Mouse (Mus musculus) bone marrow, adult 2 months (tissue): ENCODE measurements around the gene Cir1. TPM values are rescaled to one million over a fixed set of nuclear protein-coding genes. Genes with fewer than 3 reads are reported as not detected.

ENCODE experiments used
- H3K27ac ChIP-seq: fragments of 200-500 bp; 2 replicates; pipeline ENCODE4 v1.5.1; 2012; ENCODE audit warnings: low read depth, mild to moderate bottlenecking, control low read depth, inconsistent platforms, low read length; ENCODE audit not compliant: control insufficient read depth, poor library complexity, insufficient read depth
- H3K4me1 ChIP-seq: fragments of 200-500 bp; 2 replicates; pipeline ENCODE4 v1.6.1; 2011; ENCODE audit warnings: low read length; ENCODE audit not compliant: control insufficient read depth, insufficient read depth
- H3K4me3 ChIP-seq: fragments of 200-500 bp; replicated peaks from 2 replicates; pipeline ENCODE3; 2011; ENCODE audit warnings: mild to moderate bottlenecking, low read depth, low read length, control low read depth; ENCODE audit not compliant: control insufficient read depth
- CTCF ChIP-seq: fragments of 200-500 bp; IDR thresholded peaks from 2 replicates; pipeline ENCODE4 v1.5.1; 2011; ENCODE audit warnings: low read length, control low read depth; ENCODE audit not compliant: control insufficient read depth, insufficient read depth
- POLR2A ChIP-seq: fragments of 200-500 bp; IDR thresholded peaks from 2 replicates; pipeline ENCODE4 v1.6.1; 2011; ENCODE audit warnings: low read depth, mild to moderate bottlenecking, control low read depth, low read length, borderline replicate concordance; ENCODE audit not compliant: control insufficient read depth
- WGBS: fragments of 180-500 bp; shearing (Covaris S2); methylation state at CpG from one replicate; pipeline ENCODE4 v1.1.7; 2018; 5-methylcytosine and 5-hydroxymethylcytosine counted together
- polyA plus RNA-seq: library from polyadenylated mRNA; stranded (reverse); fragments of >200 nt; gene quantifications from 2 replicates; pipeline ENCODE4 v1.2.4, GENCODE M21; 2011; ENCODE audit warnings: low replicate concordance; ENCODE audit not compliant: missing spikeins, insufficient read depth, insufficient read length

The Cir1 gene
- 15.1 and 23.3 TPM in 2 replicates for polyA plus RNA-seq

GRCm38 (mm10) chr2:73312152-73313116 is at the start of gene Cir1, which contains the start of gene Scrn3:
Cir1 (minus strand) TSS chr2:73312701.
Scrn3 (plus strand) TSS chr2:73312601.
- WGBS = under 1% methylated on average over 64 of the region's 64 CpGs
- H3K4me1 ChIP-seq = no peaks in the 10 kb centered on the region
- H3K27ac ChIP-seq = peak within 1 kb of the TSS; percentile 90
- TF ChIP-seq CTCF (no peak), POLR2A (peak; percentile 94; the same call in 1 of the 2 replicates)
- H3K4me3 ChIP-seq = peak within 1 kb of the TSS; percentile 90

GRCm38 (mm10) chr2:73360536-73360935 is 48.0 kb upstream of the Cir1 start:
- WGBS = 82% methylated on average over 2 of the region's 2 CpGs
- peaks cover 1% of the 10 kb centered on the region for H3K4me1 ChIP-seq
- H3K27ac ChIP-seq = peak overlapping the region; percentile 63
- no peak for TF ChIP-seq POLR2A
- H3K4me3 ChIP-seq = no peak overlapping the region

DNA sequence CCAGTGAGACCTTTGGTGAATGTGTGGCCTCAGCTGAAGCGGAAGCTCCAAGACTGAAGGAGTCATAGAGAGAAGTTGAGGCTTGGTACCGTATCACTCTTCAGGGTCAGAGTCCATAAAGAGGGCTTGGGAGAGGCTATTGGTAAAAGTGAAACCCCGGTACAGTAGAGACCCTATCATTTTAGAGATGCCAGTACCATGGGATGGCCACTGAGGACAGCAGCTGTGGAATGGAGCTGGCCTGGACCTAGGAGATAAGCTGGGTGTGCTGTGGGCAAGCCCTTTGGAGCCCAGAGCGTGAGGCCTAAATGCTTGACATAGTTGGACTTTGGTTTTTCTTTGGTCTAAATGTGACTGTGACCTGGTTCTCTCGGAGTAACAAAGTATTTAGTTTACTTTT is 47.4 kb upstream of the Cir1 start:
- no peak for TF ChIP-seq CTCF
- no peak for TF ChIP-seq POLR2A
- 81% methylated on average over 5 of the region's 5 CpGs for whole genome bisulfite sequencing
- no peak overlapping the region for H3K4me3 ChIP-seq
- H3K27ac ChIP-seq = peak overlapping the region; percentile 75
- peaks cover 1% of the 10 kb centered on the region for H3K4me1 ChIP-seq

DNA sequence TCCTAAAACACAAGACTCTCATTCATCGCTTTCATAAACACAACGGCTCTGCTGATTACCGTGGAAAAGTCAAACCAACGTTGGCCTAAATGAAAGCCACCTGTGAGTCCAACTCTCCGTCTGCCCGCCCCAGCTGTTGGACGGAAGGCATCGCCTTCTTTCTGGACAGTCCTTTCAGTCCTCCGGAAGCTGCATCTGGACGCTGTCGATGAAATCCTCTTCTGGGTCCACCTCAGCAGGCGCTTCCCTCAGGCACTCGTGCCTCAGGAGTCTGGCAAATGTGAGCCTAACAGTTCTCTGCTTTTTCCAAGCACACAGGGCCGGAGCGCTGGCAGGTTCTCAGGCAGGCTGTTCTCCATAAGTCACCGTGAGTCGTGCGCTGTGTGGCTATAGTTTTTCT is 44.5 kb upstream of the Cir1 start:
- 91% methylated on average over 18 of the region's 18 CpGs for WGBS
- Histone ChIP-seq H3K4me1 (peaks cover 1% of the 10 kb centered on the region), H3K27ac (no peak overlapping the region), H3K4me3 (no peak overlapping the region)
- TF ChIP-seq CTCF = no peak
- TF ChIP-seq POLR2A = no peak

DNA sequence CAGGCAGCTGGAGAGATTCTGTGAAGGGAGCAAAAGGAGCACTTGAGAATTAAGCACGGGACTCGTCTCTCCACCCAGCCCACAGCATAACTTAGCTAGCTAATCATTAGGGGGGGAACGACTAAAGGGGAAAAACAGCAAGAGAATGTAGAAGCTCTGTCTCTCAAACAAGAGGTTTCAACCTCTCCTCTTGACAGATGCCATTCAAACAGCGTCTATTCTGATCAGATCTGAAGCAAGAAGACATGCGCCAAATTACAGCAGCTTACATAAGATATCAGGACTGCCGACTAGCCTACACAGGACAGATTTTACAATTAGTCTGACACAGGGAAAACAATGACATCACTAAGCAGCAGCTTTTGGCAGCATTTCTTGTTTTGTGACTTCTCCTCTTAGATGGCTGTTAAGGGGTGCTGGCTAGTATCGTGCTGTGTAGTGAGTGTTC is 39.5 kb upstream of the Cir1 start:
- whole genome bisulfite sequencing = 75% methylated on average over 7 of the region's 7 CpGs
- no peak overlapping the region for H3K27ac ChIP-seq
- TF ChIP-seq POLR2A (no peak), CTCF (no peak)

DNA sequence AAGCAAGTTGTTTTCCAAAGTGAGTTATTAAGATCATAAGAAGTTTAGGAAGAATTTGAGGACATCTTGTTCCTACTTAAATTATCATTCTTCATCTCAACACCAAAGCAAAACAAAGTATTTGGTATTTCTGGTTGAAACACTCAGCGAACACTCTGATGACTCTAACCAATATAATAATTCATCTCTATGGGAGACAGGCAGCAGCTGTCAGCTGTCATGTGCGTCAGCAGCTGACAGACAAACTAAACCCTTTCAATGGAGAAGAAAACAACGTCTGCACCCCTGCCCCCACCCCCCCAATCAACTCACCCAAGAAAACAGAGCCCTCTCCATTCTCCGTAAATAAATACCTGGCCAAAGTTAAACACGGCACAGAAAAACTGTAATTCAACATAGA is 39.0 kb upstream of the Cir1 start:
- WGBS = 78% methylated on average over 5 of the region's 5 CpGs
- Histone ChIP-seq H3K27ac (no peak overlapping the region), H3K4me3 (no peak overlapping the region), H3K4me1 (no peaks in the 10 kb centered on the region)
- TF ChIP-seq POLR2A (no peak), CTCF (no peak)

More for the DNA sequence above, 39.5 kb upstream of the Cir1 start:
- no peak overlapping the region for H3K4me3 ChIP-seq
- H3K4me1 ChIP-seq = no peaks in the 10 kb centered on the region

DNA sequence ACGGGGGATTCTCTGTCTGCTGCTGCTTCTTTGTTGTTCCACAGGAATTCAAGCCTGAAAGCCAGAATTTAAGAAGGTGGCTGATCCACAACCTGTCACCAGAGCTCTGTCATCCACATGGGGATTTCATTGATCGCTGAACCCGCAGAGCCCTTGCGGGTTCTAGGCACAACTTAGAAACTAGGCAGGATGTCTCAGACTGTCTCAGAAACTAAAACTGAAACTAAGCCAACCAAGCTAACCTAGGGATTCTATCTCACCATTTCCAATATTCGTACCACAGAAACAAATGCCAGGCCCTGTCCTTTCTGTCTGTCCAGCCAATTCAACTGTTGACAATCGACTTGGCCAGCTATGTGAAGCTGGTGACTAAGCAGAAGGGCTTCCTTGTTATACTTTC is 35.7 kb upstream of the Cir1 start:
- no peak overlapping the region for H3K4me3 ChIP-seq
- WGBS = 90% methylated on average over 6 of the region's 6 CpGs
- H3K27ac ChIP-seq = no peak overlapping the region
- H3K4me1 ChIP-seq = no peaks in the 10 kb centered on the region
- TF ChIP-seq CTCF = no peak
- no peak for TF ChIP-seq POLR2A

DNA sequence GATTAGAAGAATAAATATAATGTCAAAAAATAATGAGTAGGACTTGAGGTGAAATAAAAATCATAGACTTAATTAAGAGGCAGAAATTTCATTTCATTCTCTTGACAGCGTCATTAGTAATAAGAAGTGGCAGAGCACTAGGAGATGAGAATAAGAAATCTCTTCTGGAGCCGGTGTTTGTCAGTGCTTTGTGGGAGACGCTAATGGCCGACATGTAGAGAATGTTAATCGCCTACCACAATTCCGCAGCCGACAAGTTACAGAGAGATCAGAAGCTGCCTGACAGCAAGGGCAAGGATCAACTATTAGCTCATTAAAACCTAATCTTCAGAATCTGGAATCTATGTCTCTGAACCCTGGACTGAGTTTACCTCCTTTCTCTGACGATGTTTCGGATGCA is 35.3 kb upstream of the Cir1 start:
- H3K4me3 ChIP-seq = no peak overlapping the region
- no peak overlapping the region for H3K27ac ChIP-seq
- WGBS = 94% methylated on average over 9 of the region's 9 CpGs
- H3K4me1 ChIP-seq = no peaks in the 10 kb centered on the region
- TF ChIP-seq POLR2A (no peak), CTCF (no peak)

DNA sequence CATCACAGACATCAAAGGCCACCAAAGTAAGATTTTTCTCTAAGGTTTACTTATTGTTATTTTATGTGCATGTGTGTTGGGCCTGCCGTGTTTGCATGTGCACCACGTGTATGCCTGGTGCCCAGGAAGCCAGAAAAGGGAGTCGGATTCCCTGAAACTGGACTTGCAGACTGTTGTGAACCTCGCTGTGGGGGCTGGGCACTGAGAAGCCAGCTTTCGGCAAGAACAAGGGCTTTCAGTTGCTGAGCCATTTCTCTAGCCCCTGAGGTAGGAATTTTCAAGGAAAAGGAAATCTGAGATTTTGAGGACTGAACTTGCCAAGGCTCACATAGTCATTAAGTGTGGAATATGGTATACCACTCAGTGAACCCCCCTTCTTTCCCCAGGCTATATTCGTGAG is 34.6 kb upstream of the Cir1 start:
- H3K27ac ChIP-seq = no peak overlapping the region
- 81% methylated on average over 6 of the region's 6 CpGs for WGBS
- H3K4me3 ChIP-seq = no peak overlapping the region
- TF ChIP-seq POLR2A = no peak
- H3K4me1 ChIP-seq = no peaks in the 10 kb centered on the region
